Mouse (Mus musculus): ENCODE results near the gene Slc25a17. TPM values are rescaled to one million over a fixed set of nuclear protein-coding genes. Genes with fewer than 3 reads are reported as not detected.
A peak's percentile ranks its signal among the peaks of the same experiment; 100 is the strongest.

Gene Slc25a17
- polyA plus RNA-seq, 1 experiment from 2014 or later = 153 TPM

GRCm38 (mm10) chr15:81290230-81290629 is 70.4 kb downstream of the Slc25a17 start:
- Histone ChIP-seq H3K27me3 (replicated peaks; ENCODE audit: control insufficient read depth, insufficient read depth, low read length) (no peaks in the 10 kb centered on the region), H3K4me1 (ENCODE audit: control insufficient read depth, insufficient read depth, low read length) (no peaks in the 10 kb centered on the region)
- WGBS = 97% methylated on average over 4 of the region's 4 CpGs

GRCm38 (mm10) chr15:81284121-81284734 is 76.4 kb downstream of the Slc25a17 start:
- Histone ChIP-seq H3K27me3 (replicated peaks; ENCODE audit: control insufficient read depth, insufficient read depth, low read length) (no peaks in the 10 kb centered on the region), H3K4me2 (ENCODE audit: low read length) (no peak overlapping the region), H3K36me3 (ENCODE audit: control insufficient read depth, insufficient read depth, low read length) (no peaks in the 10 kb centered on the region), H3K9me3 (replicated peaks; ENCODE audit: control insufficient read depth, low read length) (no peaks in the 10 kb centered on the region), H3K9ac (ENCODE audit: low read length) (no peak overlapping the region), H3K4me3 (ENCODE audit: low read depth, low read length) (no peak overlapping the region), H3K27ac (ENCODE audit: low read depth, low read length) (no peak overlapping the region), H3K4me1 (ENCODE audit: control insufficient read depth, insufficient read depth, low read length) (no peaks in the 10 kb centered on the region)
- ATAC-seq = no peak
- 86% methylated on average over 9 of the region's 9 CpGs for WGBS
- no peak for DNase-seq (ENCODE audit: low spot score)

More at GRCm38 (mm10) chr15:81290230-81290629, 70.4 kb downstream of the Slc25a17 start:
- Histone ChIP-seq H3K9me3 (replicated peaks; ENCODE audit: control insufficient read depth, low read length) (no peaks in the 10 kb centered on the region), H3K36me3 (ENCODE audit: control insufficient read depth, insufficient read depth, low read length) (no peaks in the 10 kb centered on the region), H3K4me2 (ENCODE audit: low read length) (no peak overlapping the region), H3K27ac (ENCODE audit: low read depth, low read length) (no peak overlapping the region), H3K4me3 (ENCODE audit: low read depth, low read length) (no peak overlapping the region), H3K9ac (ENCODE audit: low read length) (no peak overlapping the region)
- ATAC-seq (no peak), DNase-seq (ENCODE audit: low spot score) (no peak)

- no peak overlapping the region for H3K27ac ChIP-seq (ENCODE audit: low read depth, low read length)
- no peak for DNase-seq (ENCODE audit: low spot score)
Measured at GRCm38 (mm10) chr15:81278699-81279098, 81.9 kb downstream of the Slc25a17 start.

GRCm38 (mm10) chr15:81277928-81278327 is 82.7 kb downstream of the Slc25a17 start:
- H3K36me3 ChIP-seq (ENCODE audit: control insufficient read depth, insufficient read depth, low read length) = no peaks in the 10 kb centered on the region
- ATAC-seq (no peak), DNase-seq (ENCODE audit: low spot score) (peak; percentile 53)
- whole genome bisulfite sequencing = 2% methylated on average over 11 of the region's 11 CpGs
- H3K4me1 ChIP-seq (ENCODE audit: control insufficient read depth, insufficient read depth, low read length) = peaks cover 6% of the 10 kb centered on the region; the same call in 1 of the 2 replicates
- H3K9me3 ChIP-seq (replicated peaks; ENCODE audit: control insufficient read depth, low read length) = no peaks in the 10 kb centered on the region
- H3K9ac ChIP-seq (ENCODE audit: low read length) = no peak overlapping the region
- no peak overlapping the region for H3K4me3 ChIP-seq (ENCODE audit: low read depth, low read length)
- H3K27me3 ChIP-seq (replicated peaks; ENCODE audit: control insufficient read depth, insufficient read depth, low read length) = no peaks in the 10 kb centered on the region
- no peak overlapping the region for H3K27ac ChIP-seq (ENCODE audit: low read depth, low read length)
- H3K4me2 ChIP-seq (ENCODE audit: low read length) = no peak overlapping the region

More at GRCm38 (mm10) chr15:81278699-81279098, 81.9 kb downstream of the Slc25a17 start:
- H3K4me1 ChIP-seq (ENCODE audit: control insufficient read depth, insufficient read depth, low read length) = peaks cover 3% of the 10 kb centered on the region; the same call in 1 of the 2 replicates
- no peaks in the 10 kb centered on the region for H3K27me3 ChIP-seq (replicated peaks; ENCODE audit: control insufficient read depth, insufficient read depth, low read length)
- 51% methylated on average over 6 of the region's 6 CpGs for WGBS
- H3K4me2 ChIP-seq (ENCODE audit: low read length) = no peak overlapping the region
- H3K9ac ChIP-seq (ENCODE audit: low read length) = no peak overlapping the region
- no peak for ATAC-seq
- no peaks in the 10 kb centered on the region for H3K9me3 ChIP-seq (replicated peaks; ENCODE audit: control insufficient read depth, low read length)
- no peaks in the 10 kb centered on the region for H3K36me3 ChIP-seq (ENCODE audit: control insufficient read depth, insufficient read depth, low read length)
- H3K4me3 ChIP-seq (ENCODE audit: low read depth, low read length) = no peak overlapping the region

GRCm38 (mm10) chr15:81273361-81273760 is 87.3 kb downstream of the Slc25a17 start:
- Histone ChIP-seq H3K4me2 (ENCODE audit: low read length) (no peak overlapping the region), H3K27ac (ENCODE audit: low read depth, low read length) (no peak overlapping the region), H3K4me3 (ENCODE audit: low read depth, low read length) (no peak overlapping the region), H3K36me3 (ENCODE audit: control insufficient read depth, insufficient read depth, low read length) (no peaks in the 10 kb centered on the region), H3K4me1 (ENCODE audit: control insufficient read depth, insufficient read depth, low read length) (peaks cover 10% of the 10 kb centered on the region; the same call in 1 of the 2 replicates), H3K27me3 (replicated peaks; ENCODE audit: control insufficient read depth, insufficient read depth, low read length) (no peaks in the 10 kb centered on the region), H3K9ac (ENCODE audit: low read length) (no peak overlapping the region), H3K9me3 (replicated peaks; ENCODE audit: control insufficient read depth, low read length) (no peaks in the 10 kb centered on the region)
- 52% methylated on average over 2 of the region's 2 CpGs for WGBS
- no peak for ATAC-seq
- DNase-seq (ENCODE audit: low spot score) = no peak

GRCm38 (mm10) chr15:81272305-81273053 is 88.1 kb downstream of the Slc25a17 start:
- WGBS = 19% methylated on average over 13 of the region's 13 CpGs
- peak; percentile 63 for DNase-seq (ENCODE audit: low spot score)

More at GRCm38 (mm10) chr15:81272305-81273053, 88.1 kb downstream of the Slc25a17 start:
- H3K4me3 ChIP-seq (ENCODE audit: low read depth, low read length) = no peak overlapping the region
- no peaks in the 10 kb centered on the region for H3K9me3 ChIP-seq (replicated peaks; ENCODE audit: control insufficient read depth, low read length)
- peaks cover 7% of the 10 kb centered on the region; the same call in 1 of the 2 replicates for H3K4me1 ChIP-seq (ENCODE audit: control insufficient read depth, insufficient read depth, low read length)
- H3K9ac ChIP-seq (ENCODE audit: low read length) = peak overlapping the region; percentile 33; the same call in 1 of the 2 replicates
- H3K4me2 ChIP-seq (ENCODE audit: low read length) = no peak overlapping the region
- H3K27me3 ChIP-seq (replicated peaks; ENCODE audit: control insufficient read depth, insufficient read depth, low read length) = no peaks in the 10 kb centered on the region
- H3K36me3 ChIP-seq (ENCODE audit: control insufficient read depth, insufficient read depth, low read length) = no peaks in the 10 kb centered on the region
- peak overlapping the region; percentile 34 for H3K27ac ChIP-seq (ENCODE audit: low read depth, low read length)
- peak; percentile 75; the same call in 1 of the 2 replicates for ATAC-seq

Other genes starting within 250 kb of the Slc25a17 start
- 13.6 and 21.8 TPM in 2 replicates for gene Mrtfa, start 170.1 kb downstream of the Slc25a17 start, polyA plus RNA-seq (2014; fragmentation: Nextera tagmentation; extraction: Ambion mirVana)
- gene Mchr1, start 125.3 kb downstream of the Slc25a17 start, polyA plus RNA-seq (2014; fragmentation: Nextera tagmentation; extraction: Ambion mirVana) = 1.4 and 1.8 TPM in 2 replicates
- gene St13, start 39.3 kb upstream of the Slc25a17 start, polyA plus RNA-seq (2014; fragmentation: Nextera tagmentation; extraction: Ambion mirVana) = 170 and 180 TPM in 2 replicates
- 4.3 and 5.2 TPM in 2 replicates for gene Xpnpep3, start 39.3 kb upstream of the Slc25a17 start, polyA plus RNA-seq (2014; fragmentation: Nextera tagmentation; extraction: Ambion mirVana)
- 0.20 and 0.26 TPM in 2 replicates for gene Dnajb7, start 47.5 kb upstream of the Slc25a17 start, polyA plus RNA-seq (2014; fragmentation: Nextera tagmentation; extraction: Ambion mirVana)
- 554 and 641 TPM in 2 replicates for gene Rbx1, start 105.5 kb upstream of the Slc25a17 start, polyA plus RNA-seq (2014; fragmentation: Nextera tagmentation; extraction: Ambion mirVana)
- 14.2 and 19.5 TPM in 2 replicates for gene Ep300, start 224.5 kb upstream of the Slc25a17 start, polyA plus RNA-seq (2014; fragmentation: Nextera tagmentation; extraction: Ambion mirVana)

Measured in forebrain, embryonic 14.5 days (tissue).